11 mouse cellular contexts compared by ENCODE assay signal in genomic region chr13:97503955-97504739, GRCm38 (mm10).
"Had no signal": no experiment of that assay in that cellular context is flagged by ENCODE, and none has a peak within 500 bp of the region (broad histone marks: within the 10 kb centered on the region; RNA-seq: fewer than 3 reads in every experiment).

No protein-coding gene starts in this region.

- ATAC-seq: lung, postnatal 0 days; midbrain, embryonic 15.5 days had no signal

- H3K27ac ChIP-seq: left cerebral cortex, adult 2 months; limb, embryonic 10.5 days; liver, embryonic 15.5 days; midbrain, embryonic 15.5 days; neural tube, embryonic 12.5 days; stomach, postnatal 0 days had no signal

- H3K9ac ChIP-seq: liver, embryonic 15.5 days; midbrain, embryonic 15.5 days; neural tube, embryonic 12.5 days had no signal

- DNase-seq: lung, adult 2 months; lung, postnatal 36 days; thymus, postnatal 4 days had no signal

- H3K4me2 ChIP-seq: liver, embryonic 11.5 days; liver, embryonic 15.5 days; midbrain, embryonic 15.5 days; neural tube, embryonic 12.5 days had no signal

- H3K27me3 ChIP-seq: midbrain, embryonic 15.5 days; neural tube, embryonic 12.5 days had no signal

- H3K36me3 ChIP-seq: limb, embryonic 10.5 days; liver, embryonic 15.5 days; midbrain, embryonic 15.5 days; neural tube, embryonic 12.5 days had no signal

- H3K4me1 ChIP-seq: liver, embryonic 15.5 days; midbrain, embryonic 15.5 days; neural tube, embryonic 12.5 days had no signal

- H3K4me3 ChIP-seq: left cerebral cortex, adult 2 months; limb, embryonic 10.5 days; liver, embryonic 15.5 days; midbrain, embryonic 15.5 days; neural tube, embryonic 12.5 days had no signal

- H3K9me3 ChIP-seq: limb, embryonic 10.5 days; liver, embryonic 15.5 days; midbrain, embryonic 15.5 days; neural tube, embryonic 12.5 days had no signal
